Mouse (Mus musculus) ES-CJ7 (cell line): ENCODE results near the gene Trio.

Experiments used
- DNase-seq: peaks from one replicate; pipeline ENCODE4 v3.0.0; 2011; ENCODE audit warnings: low read depth, low spot score

Gene Trio

DNA sequence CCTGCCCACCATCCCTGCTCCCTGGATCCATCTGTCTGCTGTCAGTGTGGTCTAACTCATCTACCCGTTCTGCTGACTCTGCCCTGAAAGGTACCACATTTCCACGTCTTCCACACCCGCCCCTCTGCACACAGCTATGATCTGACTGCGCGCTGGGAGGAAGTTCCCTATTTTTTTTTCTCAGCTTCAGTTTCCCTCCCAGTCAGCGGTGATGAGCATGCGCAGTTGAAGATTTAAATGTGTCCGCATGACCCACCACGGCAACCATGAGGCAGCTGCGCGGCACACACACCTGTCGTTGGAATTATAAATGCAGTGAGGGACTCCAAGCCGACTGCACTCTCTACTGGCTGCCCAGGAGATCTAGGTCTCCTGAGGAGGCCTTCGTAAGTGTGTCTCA, 142.8 kb downstream of the Trio start:
- no peak for DNase-seq

DNA sequence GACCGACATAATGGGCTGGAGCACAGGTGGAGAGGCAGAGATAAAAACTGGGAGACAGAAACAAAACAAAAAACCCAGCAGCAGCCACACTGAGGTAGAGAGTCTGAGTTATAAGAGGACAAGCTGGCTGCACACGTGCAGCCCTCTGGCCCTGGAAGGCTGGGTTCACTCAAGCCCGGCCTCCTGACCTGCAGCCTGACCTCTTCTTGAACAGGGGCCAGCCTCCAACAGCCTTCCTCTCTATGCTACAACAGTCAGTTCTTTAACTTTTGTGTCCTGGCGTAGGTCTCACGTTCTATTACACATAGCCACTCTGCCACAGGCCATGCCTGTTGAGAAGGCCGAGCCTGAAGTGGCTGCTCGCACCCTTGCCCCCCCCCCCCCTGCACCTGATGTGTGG, 147.8 kb downstream of the Trio start:
- no peak for DNase-seq

DNA sequence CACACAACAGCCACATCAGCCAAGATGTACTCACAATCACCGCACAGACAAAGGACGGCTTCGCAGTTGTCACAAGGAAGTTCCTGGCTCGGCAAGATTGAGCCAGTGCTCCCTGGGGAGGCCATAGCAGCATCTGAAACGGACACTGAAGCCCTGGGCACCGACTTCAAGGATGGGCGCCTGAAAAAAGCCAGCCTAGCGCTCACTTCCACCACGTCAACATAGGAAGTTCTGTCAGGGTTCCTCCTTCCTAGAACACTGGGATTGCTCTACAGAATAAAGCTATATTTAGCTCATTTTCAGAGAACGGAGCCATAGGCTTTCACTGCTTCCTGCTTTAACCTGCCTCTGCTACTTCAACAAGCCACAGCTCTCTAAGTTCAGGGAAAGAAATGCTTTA, 149.3 kb downstream of the Trio start:
- no peak for DNase-seq

DNA sequence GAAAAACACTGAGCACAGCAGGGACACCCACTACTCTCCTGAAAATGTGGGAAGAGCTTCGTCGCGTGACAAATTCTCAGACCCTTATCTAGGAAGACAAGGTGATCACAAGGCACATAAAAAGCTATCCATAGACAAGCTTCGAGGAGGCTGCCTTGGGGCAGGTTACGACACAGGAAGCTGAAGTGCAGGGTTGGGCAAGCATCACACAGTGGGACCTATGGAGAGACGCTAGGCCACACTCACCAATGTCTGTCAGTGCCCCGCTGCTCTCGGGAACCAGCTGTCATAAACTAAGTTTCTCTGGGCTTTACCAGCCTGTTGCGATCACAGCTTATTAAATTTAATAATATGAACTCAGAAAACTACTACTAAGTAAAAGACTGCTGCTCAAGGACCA, 149.9 kb downstream of the Trio start:
- DNase-seq, result no peak

DNA sequence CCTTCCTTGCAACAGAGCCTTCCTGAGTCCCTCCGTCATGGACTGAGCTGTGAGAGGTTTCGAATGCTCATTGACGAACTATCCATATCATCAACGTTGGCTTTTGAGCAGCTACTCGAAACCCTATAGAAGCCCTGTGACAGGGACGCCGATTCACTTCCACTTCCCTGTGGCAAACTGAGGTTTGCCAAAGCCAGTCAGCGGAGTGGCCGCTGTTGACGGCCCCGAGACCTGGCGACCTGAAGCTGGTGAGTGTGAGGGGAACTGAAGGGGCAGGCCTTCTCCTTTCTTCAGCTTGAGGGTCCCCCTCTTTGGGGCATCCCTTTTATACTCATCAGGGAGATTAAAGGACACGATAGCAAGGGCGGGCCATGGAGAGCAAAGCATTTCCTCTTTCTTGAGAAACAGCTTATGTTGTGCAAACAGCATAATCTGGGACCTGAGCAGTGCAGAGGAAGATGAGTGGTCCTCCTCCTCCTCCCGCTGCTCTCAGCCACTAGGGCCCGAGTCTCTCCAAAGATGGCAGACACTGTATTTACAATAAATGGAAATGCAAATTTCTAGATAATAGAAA, 151.8 kb downstream of the Trio start:
- no peak for DNase-seq

DNA sequence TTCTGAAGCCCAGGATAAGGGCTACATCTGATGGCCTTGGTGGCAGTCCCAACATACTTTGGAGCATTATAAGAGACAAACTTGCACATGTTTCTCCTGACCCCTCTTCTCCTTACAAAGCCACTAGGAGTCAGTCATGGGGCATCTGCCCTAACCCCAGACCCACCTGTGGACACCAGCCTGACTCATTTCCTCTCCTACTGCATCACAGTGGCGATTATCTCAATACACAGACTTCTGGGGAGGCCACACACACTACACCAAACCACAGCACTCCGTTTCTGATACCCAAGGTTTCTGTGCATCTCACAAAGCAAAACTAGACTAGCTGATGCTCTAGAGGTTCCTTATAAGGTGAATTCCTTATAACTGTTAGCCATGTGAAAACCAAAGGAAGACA, 153.4 kb downstream of the Trio start:
- DNase-seq, result no peak

DNA sequence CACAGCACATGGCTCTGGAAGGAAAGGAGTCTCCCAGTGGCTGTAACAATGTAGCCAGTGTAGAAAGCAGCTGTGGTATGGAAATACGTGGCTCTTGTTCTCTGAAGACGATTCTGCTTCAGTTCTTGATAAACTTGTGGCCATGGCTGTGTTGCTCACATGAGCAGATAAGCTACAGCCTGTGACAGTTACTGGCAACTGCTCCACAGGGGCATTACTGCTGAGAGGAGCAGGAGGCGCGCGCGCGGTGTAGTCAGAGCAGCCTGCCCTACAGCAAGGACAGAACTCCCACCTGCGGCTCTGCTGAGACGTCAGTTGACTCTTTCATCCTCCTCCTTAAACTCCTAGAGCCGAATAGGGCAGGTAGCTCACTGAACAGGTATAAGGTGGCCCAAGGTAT, 153.9 kb downstream of the Trio start:
- DNase-seq, result no peak

DNA sequence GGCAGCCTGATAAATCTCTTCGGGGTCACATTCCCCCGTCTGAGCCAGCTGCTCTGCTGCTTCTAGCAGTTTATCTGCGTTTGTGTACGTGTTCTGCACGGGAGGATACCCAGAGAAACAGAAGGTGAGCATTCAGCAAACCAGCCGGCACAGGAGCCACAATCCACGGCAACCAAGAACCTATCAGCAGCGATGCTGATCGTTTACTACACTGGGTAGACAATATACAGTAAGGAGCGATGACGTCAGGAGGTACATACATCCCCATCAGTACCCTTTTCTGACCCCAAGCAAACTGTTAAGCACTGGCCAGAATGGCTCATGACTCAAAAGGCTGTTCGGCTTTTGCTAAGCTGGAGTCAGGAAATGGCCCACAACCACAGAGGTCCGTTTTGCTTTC, 154.4 kb downstream of the Trio start:
- no peak for DNase-seq

DNA sequence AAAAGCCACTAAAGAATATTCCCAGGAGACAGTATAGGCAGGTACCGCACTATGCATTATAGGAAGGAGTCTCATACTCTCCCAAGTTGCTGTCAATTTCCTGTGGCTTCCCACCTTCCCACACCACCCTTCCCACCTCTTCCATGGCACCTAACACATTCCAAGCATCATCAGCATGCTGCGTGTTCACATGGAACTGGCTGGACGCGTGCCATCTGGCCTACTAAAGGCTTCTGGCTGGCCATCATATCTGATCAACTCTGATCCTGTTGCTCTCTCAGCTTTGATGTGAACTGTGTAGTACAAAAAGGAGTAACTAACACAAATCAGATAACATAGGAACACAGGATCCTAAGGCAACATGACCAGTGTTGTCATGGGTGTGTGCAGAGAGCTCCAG, 156.6 kb downstream of the Trio start:
- no peak for DNase-seq

DNA sequence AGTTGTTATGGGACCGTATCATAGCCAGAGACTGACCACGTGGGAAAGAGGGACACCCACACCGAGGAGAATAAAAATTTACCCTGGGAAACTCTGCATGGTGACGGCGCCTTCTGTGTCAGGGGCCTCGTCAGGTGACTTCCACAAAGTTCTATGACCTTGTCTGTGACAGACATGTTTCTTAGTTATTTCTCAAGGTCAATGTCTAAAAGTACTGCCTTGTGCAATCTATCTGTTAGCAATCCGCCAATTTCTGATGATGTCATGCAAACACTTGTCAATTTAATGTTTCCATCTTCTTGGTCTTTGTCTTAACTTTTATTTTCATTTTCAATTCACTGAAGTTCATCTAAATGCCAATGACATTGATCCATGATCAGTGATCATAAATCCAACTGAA, 157.8 kb downstream of the Trio start:
- no peak for DNase-seq

DNA sequence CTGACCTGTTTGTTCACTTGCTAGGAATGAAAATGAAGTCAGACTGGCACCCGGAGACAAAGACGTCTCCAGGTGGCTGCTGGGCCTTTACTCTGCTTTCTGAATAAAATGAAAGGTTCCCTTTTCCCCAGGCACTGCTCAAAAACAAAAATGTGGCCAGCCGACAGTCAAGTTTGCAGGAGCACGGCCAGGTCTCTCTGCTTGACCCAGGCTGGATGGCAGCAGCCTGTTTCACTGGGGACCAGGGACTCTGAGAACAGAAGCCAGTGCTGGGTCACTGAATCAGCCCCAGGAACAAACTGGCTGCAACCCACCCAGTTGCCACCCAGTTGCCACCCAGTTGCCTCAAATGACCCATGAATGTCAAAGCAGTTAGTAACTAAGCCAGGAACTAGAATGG, 159.2 kb downstream of the Trio start:
- no peak for DNase-seq

DNA sequence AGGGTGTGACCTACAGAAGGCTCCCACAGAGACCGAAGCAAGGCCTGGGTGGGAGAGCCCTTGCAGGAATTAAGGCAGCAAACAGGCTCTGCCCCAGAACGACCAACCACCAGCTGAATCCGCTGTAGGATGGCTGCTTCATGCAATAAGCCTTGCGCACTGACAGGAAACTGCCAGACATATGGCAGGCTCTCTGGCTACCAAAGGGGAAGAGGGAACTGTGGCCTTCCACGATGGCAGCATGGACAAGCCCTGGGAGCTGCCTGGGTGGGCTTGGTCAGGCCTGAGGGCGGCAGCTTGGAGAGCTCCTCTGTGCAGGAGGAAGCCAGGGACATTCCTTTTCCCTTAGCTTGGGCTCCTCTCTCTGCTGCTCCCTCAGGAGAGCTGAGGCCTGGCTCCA, 159.6 kb downstream of the Trio start:
- DNase-seq, result no peak

DNA sequence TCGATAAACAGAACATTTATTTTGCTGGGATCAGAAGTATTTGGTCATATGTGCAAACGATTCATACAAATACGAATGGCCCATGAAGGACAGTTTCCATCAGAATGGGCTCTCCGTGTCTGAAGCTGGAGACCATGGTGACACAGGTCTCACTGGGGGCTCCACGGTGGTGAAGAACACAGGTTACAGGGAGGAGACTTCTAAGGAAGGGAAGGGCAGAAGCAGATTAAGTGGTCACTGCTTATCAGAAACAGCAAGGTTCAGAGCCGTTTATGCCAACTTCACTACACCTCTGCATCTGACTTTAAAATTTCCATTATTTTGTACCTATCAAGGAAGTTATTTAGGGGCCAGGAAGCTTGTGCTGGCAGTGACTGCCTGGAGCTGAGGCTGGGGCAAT, 161.3 kb downstream of the Trio start:
- DNase-seq, result no peak

DNA sequence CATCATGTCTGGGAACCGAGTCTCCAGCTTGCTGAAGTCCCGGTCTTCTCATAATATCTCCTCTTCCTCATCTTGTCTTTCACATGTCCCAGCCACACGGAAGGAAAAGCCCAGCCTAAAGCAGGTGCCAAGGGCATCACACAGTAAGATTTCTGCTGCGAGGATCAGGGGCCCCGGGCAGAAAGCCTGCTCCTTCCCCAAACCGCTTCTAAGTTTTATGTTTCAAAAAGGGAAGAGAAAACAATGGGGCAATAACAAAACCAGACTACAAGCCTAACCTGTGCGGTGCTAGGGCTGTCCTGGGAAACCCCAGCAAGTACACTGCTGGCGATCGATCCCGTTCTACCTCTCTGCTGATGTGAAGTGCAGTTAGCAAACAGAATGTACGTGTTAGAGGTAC, 162.7 kb downstream of the Trio start:
- DNase-seq, result no peak

DNA sequence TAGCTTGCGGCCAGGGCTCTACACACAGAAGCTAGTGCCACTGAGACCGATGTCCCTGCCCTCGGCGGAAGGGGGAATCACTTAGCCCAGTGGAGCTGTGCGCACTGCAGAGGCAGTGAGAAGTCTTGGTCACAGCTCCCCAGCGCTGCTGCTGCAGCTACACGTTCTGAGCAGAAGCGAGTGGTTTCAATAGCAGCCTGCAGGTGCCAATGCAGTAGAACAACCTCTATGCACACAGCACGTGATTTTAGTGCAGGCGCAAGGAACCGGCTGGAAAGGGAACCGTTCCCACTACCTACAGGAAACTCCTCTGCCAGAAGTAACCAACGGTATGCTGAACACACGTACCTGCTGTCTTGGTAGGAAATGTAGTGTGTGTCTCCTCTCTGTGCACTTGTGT, 165.2 kb downstream of the Trio start:
- DNase-seq, result no peak

DNA sequence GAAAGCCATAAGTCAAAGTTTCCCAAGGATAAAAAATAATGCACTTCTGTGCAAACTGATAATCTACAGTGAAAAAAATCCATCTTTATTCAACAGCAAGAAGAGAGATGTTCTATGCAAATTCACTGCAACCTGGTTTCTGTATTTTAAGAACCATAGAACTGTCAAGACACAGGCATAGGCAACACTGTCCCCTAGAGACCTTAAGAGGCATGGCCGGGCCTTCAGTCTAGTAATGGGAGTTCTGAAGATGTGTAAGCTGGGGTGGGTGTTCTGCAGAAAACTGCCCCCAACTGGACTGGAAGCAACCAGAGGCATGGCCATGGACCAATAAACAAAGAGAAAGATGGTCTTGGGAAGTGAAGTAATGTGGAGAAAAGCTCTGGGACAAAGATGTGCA, 166.1 kb downstream of the Trio start:
- peak; percentile 33 for DNase-seq

DNA sequence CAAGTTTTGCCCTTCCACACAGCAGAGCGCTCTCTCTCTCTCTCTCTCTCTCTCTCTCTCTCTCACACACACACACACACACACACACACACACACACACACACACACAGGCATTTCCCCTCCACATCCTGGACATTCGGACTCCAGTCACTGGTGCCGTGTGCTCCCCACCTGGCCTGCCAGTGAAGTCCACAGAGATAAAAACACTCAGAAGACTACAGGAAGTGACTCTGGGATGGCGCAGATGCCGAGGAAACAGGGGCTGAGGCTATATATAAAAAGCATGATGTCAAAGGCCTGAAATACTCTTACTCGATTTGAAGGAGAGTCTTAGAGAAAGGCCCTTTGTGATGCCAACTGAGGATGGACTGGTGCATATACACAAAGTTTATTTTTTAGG, 166.5 kb downstream of the Trio start:
- DNase-seq, result no peak

DNA sequence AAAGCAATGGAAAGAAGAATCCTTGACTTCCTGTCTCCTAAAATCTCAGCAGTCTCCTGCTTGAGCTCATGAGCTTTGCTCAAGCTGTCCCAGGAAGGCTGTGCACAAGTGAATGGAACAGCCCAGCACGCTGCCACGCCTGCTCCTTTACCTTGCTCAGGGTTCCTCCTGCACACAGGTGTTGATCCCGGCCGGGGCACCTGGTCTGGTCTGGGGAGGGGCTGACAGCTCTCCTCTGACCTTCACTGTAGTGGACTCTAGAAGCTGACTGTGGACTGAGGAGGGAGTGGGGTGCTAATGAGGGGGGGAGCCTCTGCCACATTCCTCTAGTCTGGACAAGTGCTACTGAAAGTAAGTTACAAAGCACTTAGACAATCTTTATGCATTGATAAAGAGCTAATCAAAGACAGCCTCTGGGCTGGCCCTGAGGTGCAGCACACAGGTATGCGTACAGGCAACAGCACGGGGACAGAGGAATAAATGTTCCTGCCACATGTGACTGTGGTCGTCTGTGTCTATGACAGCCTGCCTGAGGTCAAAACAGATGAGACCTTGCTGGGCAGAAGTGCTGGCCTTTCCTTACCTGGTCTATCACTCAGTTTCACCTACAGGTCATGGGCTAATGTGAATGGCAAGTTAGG, 167.3 kb downstream of the Trio start:
- no peak for DNase-seq

DNA sequence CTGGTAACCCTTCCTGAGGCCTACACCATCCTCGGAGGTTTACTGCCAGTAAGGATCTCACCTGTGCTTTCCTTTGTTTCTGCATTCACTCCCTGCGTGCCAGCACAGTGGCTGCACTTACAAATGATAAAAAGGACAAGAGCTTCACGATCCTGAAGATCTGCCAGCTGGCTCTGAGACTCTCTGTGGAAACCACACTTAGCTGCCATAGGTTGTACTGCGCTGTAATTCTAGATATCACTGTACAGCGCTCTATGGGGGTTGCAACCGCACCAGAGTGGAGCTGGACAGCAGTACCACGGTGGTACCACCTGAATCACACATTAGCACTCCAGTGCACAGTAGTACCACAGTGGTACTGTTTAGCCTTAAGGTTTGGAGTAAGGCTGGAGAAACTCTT, 168.4 kb downstream of the Trio start:
- DNase-seq, result no peak

DNA sequence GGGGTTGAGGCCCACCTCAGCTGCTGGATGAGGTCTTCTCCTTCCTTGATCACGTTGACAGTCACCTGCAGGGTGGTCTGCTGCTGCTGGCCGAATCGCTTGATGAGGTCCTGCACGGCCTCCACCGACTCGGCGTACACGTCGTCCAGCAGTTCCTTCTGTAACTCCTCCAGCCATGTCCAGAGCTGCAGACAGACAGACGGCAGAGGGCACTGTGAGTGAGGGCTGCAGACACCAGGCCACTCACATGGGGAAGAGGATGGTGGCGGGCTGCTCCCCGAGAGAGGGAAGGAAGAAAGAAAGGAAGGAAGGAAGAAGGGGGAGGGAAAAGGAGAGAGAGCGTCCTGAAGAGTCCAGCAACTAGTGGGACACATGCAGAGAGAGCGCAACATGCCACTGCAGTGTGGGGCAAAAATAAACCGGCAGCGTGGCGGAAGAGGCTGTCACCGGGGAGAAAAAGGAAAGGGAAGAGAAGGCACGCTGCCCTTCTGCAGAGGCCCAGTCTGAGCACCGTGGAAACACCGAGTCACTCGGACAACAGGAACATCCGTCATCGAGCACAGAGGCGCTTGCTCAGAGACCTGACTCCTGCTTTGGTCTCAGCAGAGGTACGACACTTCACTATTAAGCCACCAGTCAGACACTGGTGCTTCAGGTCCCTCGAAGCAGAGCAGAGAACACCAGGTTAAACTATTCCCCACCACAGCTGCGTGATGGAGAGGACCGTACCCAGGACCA, 169.4 kb downstream of the Trio start:
- no peak for DNase-seq

DNA sequence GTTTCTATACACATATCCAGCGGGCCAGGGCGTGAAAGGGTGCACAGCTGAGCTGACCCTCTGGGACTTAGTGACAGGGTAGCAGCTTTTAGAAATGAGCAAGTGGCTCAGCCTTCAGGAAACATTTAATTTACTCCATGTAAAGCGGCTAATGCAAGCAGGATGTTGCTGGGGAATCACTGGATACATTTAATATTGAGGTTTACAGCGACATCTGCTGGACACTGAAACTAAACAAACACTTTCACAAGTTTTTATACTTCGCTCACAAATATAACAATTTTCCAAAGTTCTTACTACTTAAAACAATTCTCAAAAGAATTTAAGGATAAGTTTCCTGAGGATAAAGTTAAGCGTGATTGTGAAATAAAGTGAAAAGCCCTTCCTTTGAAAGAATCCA, 174.3 kb downstream of the Trio start:
- DNase-seq, result peak; percentile 42

DNA sequence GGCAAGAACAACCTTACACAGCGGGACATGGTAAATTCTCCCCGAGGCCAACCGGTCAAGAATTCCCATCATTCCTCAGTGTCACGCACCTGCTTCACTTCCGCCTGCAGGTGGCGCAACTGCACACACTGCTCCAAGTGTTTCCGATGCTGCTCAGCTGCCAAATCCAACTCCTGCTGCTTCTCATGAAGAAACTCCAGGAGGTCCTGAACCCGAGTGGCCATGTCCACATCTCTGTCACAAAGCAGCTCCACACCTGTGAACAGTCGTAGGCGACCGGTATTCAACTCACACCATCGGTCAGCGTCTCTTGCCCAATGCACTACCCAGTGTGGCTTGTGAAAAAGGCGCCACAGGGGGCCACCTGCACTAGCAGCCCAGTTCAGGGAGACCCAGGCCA, 174.7 kb downstream of the Trio start:
- peak; percentile 75 for DNase-seq

DNA sequence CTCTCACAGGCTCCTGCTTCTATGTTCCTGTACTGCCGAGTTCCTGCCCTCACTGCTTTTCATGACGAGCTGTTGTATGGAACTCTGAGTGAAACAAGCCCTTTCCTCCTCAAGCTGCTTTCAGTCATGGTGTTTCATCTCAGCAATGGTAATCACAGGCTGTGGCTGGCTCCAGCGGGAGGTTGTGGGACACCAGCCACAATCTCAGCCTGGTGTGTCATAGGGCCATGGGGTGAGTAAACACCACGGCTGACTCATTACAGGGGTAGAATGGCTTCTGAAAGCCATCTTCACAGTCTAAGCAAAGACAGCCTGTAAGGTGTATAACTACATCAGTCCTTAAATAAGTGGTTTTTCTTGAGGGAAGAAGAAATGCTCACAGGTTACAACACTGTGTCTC, 175.7 kb downstream of the Trio start:
- no peak for DNase-seq
